Mouse (Mus musculus): ENCODE measurements at regions not wholly inside any gene's neighbourhood (a gene's known extent, or its start where the extent isn't known, plus 50 kb on each side); places are given as distances from the start of the nearest gene placed in this dataset.

- no peak for TF ChIP-seq CTCF (IDR thresholded peaks at IDR 0.05)
- no peak overlapping the region for H3K27ac ChIP-seq
- DNase-seq: no peak
- intact Hi-C loops (cut with DNase I): no loop called here
- no peak overlapping the region for H3K4me3 ChIP-seq
Measured at GRCm38 (mm10) chr11:114536616-114537493, 131.5 kb upstream of the Rpl38 start.

GRCm38 (mm10) chr11:114535900-114536299 lies 132.4 kb upstream of the Rpl38 start:
- intact Hi-C loops (cut with DNase I): no loop called here
- TF ChIP-seq CTCF (IDR thresholded peaks at IDR 0.05): no peak
- H3K27ac ChIP-seq: no peak overlapping the region

GRCm38 (mm10) chr11:114534436-114534835 lies 133.9 kb upstream of the Rpl38 start:
- Histone ChIP-seq H3K4me3 (no peak overlapping the region), H3K27ac (no peak overlapping the region)
- no peak for DNase-seq
- TF ChIP-seq CTCF (IDR thresholded peaks at IDR 0.05): no peak
- intact Hi-C loops (cut with DNase I): no loop called here

More at GRCm38 (mm10) chr11:114535900-114536299, 132.4 kb upstream of the Rpl38 start:
- no peak overlapping the region for H3K4me3 ChIP-seq
- no peak for DNase-seq

- intact Hi-C loops (cut with DNase I): no loop called here
- no peak for DNase-seq
- Histone ChIP-seq H3K4me3 (no peak overlapping the region), H3K27ac (no peak overlapping the region)
- no peak for TF ChIP-seq CTCF (IDR thresholded peaks at IDR 0.05)
Measured at GRCm38 (mm10) chr11:114531241-114531765, 137.0 kb upstream of the Rpl38 start.

- TF ChIP-seq CTCF (IDR thresholded peaks at IDR 0.05): no peak
- DNase-seq: no peak
- intact Hi-C loops (cut with DNase I): no loop called here
- Histone ChIP-seq H3K4me3 (no peak overlapping the region), H3K27ac (no peak overlapping the region)
Measured at GRCm38 (mm10) chr11:114528937-114529772, 139.2 kb upstream of the Rpl38 start.

- intact Hi-C loops (cut with DNase I): loop anchor here (2.0 kb wide), 1 partner anchor 113 kb away; no protein-coding TSS in a partner anchor
- Histone ChIP-seq H3K4me3 (no peak overlapping the region), H3K27ac (no peak overlapping the region)
- TF ChIP-seq CTCF (IDR thresholded peaks at IDR 0.05): peak; percentile 85
- DNase-seq: peak; percentile 77
Measured at GRCm38 (mm10) chr11:114523444-114524238, 144.7 kb upstream of the Rpl38 start.

- no peak for DNase-seq
- Histone ChIP-seq H3K27ac (no peak overlapping the region), H3K4me3 (no peak overlapping the region)
- no peak for TF ChIP-seq CTCF (IDR thresholded peaks at IDR 0.05)
- intact Hi-C loops (cut with DNase I): no loop called here
Measured at GRCm38 (mm10) chr11:114515278-114515677, 153.0 kb upstream of the Rpl38 start.

GRCm38 (mm10) chr11:114514126-114514525 lies 154.2 kb upstream of the Rpl38 start:
- intact Hi-C loops (cut with DNase I): no loop called here
- Histone ChIP-seq H3K27ac (no peak overlapping the region), H3K4me3 (no peak overlapping the region)
- no peak for TF ChIP-seq CTCF (IDR thresholded peaks at IDR 0.05)
- DNase-seq: no peak

- Histone ChIP-seq H3K4me3 (no peak overlapping the region), H3K27ac (no peak overlapping the region)
- no peak for TF ChIP-seq CTCF (IDR thresholded peaks at IDR 0.05)
- DNase-seq: no peak
- intact Hi-C loops (cut with DNase I): no loop called here
Measured at GRCm38 (mm10) chr11:114513446-114513845, 154.9 kb upstream of the Rpl38 start.

- TF ChIP-seq CTCF (IDR thresholded peaks at IDR 0.05): no peak
- Histone ChIP-seq H3K4me3 (no peak overlapping the region), H3K27ac (peak overlapping the region; percentile 57)
- intact Hi-C loops (cut with DNase I): no loop called here
- peak; percentile 51 for DNase-seq
Measured at GRCm38 (mm10) chr11:114511994-114512393, 156.3 kb upstream of the Rpl38 start.

GRCm38 (mm10) chr11:114502562-114502961 lies 165.8 kb upstream of the Rpl38 start:
- H3K27ac ChIP-seq: no peak overlapping the region
- intact Hi-C loops (cut with DNase I): no loop called here
- H3K4me3 ChIP-seq: no peak overlapping the region
- no peak for DNase-seq
- no peak for TF ChIP-seq CTCF (IDR thresholded peaks at IDR 0.05)

GRCm38 (mm10) chr11:114501869-114502540 lies 166.3 kb upstream of the Rpl38 start:
- Histone ChIP-seq H3K4me3 (no peak overlapping the region), H3K27ac (no peak overlapping the region)
- no peak for TF ChIP-seq CTCF (IDR thresholded peaks at IDR 0.05)
- DNase-seq: no peak
- intact Hi-C loops (cut with DNase I): no loop called here
